Mouse (Mus musculus) hindbrain, embryonic 12.5 days (tissue): ENCODE results near the gene Hspa1l. TPM values are rescaled to one million over a fixed set of nuclear protein-coding genes. Genes with fewer than 3 reads are reported as not detected.
"Not testable (repeated sequence)": the region's sequence is repeated elsewhere in the genome, so short reads cannot be mapped to it uniquely, and the experiment has no call there.

Experiments used
- ATAC-seq: fragments of 200-750 bp; cut with Nextera tagmentation; 2 replicates; pipeline ENCODE4 v1.8.0; 2017; ENCODE audit warnings: moderate TSS enrichment; ENCODE audit not compliant: low FRiP score
- H3K27ac ChIP-seq: fragments of 300-500 bp; sonication (generic); 2 replicates; pipeline ENCODE4 v1.5.1; 2016; ENCODE audit warnings: mild to moderate bottlenecking
- H3K27me3 ChIP-seq: fragments of 300-500 bp; sonication (generic); 2 replicates; pipeline ENCODE4 v1.6.1; 2016; ENCODE audit warnings: mild to moderate bottlenecking
- H3K36me3 ChIP-seq: fragments of 300-500 bp; sonication (generic); 2 replicates; pipeline ENCODE4 v1.6.1; 2016; ENCODE audit warnings: mild to moderate bottlenecking
- H3K4me1 ChIP-seq: fragments of 300-500 bp; sonication (generic); 2 replicates; pipeline ENCODE4 v1.6.1; 2016
- H3K4me2 ChIP-seq: fragments of 300-500 bp; sonication (generic); replicated peaks from 2 replicates; pipeline ENCODE4 v1.6.1; 2016; ENCODE audit warnings: mild to moderate bottlenecking
- H3K4me3 ChIP-seq: fragments of 300-500 bp; sonication (generic); 2 replicates; pipeline ENCODE4 v1.5.1; 2016; ENCODE audit warnings: mild to moderate bottlenecking
- H3K9ac ChIP-seq: fragments of 300-500 bp; sonication (generic); 2 replicates; pipeline ENCODE4 v1.6.1; 2016; ENCODE audit warnings: mild to moderate bottlenecking, moderate library complexity
- H3K9me3 ChIP-seq: fragments of 300-500 bp; sonication (generic); replicated peaks from 2 replicates; pipeline ENCODE4 v1.6.1; 2016; ENCODE audit warnings: mild to moderate bottlenecking
- WGBS: fragments of 180-500 bp; shearing (Covaris S2); methylation state at CpG from one replicate; pipeline ENCODE4 v1.1.7; 2016; 5-methylcytosine and 5-hydroxymethylcytosine counted together
- polyA plus RNA-seq: library from polyadenylated mRNA; unstranded; fragments of >200 nt; fragmentation: Nextera tagmentation; extraction: Ambion mirVana; gene quantifications from 2 replicates; pipeline ENCODE4 v1.2.1, GENCODE M21; 2016

Hspa1l gene
- polyA plus RNA-seq, 1 experiment from 2014 or later = 1.3 TPM

GRCm38 (mm10) chr17:34982328-34982727 is 9.8 kb downstream of the Hspa1l start:
- Histone ChIP-seq H3K36me3 (peaks cover 20% of the 10 kb centered on the region), H3K27ac (peak overlapping the region; percentile 96), H3K9me3 (no peaks in the 10 kb centered on the region), H3K27me3 (no peaks in the 10 kb centered on the region), H3K4me1 (peaks cover 15% of the 10 kb centered on the region), H3K4me2 (peak overlapping the region; percentile 82), H3K4me3 (peak overlapping the region; percentile 69), H3K9ac (peak overlapping the region; percentile 84)
- peak; percentile 29; the same call in 1 of the 2 replicates for ATAC-seq
- 0% methylated on average over 15 of the region's 15 CpGs for WGBS

- Histone ChIP-seq H3K9me3 (no peaks in the 10 kb centered on the region), H3K4me3 (no peak overlapping the region), H3K4me1 (peaks cover 15% of the 10 kb centered on the region), H3K36me3 (peaks cover 27% of the 10 kb centered on the region), H3K27ac (no peak overlapping the region), H3K9ac (no peak overlapping the region), H3K4me2 (no peak overlapping the region), H3K27me3 (no peaks in the 10 kb centered on the region)
- no peak for ATAC-seq
- WGBS = 79% methylated on average over 2 of the region's 2 CpGs
Observed at GRCm38 (mm10) chr17:34984218-34984617, 11.7 kb downstream of the Hspa1l start.

- Histone ChIP-seq H3K36me3 (peaks cover 17% of the 10 kb centered on the region; the same call in 1 of the 2 replicates), H3K27me3 (no peaks in the 10 kb centered on the region), H3K9me3 (no peaks in the 10 kb centered on the region), H3K27ac (no peak overlapping the region), H3K9ac (no peak overlapping the region), H3K4me3 (no peak overlapping the region), H3K4me1 (peaks cover 18% of the 10 kb centered on the region), H3K4me2 (no peak overlapping the region)
- ATAC-seq = no peak
Observed at GRCm38 (mm10) chr17:34994751-34995150, 22.2 kb downstream of the Hspa1l start.

- peaks cover 17% of the 10 kb centered on the region; the same call in 1 of the 2 replicates for H3K36me3 ChIP-seq
- peaks cover 22% of the 10 kb centered on the region for H3K4me1 ChIP-seq
- not testable (repeated sequence) for H3K9ac ChIP-seq, H3K9me3 ChIP-seq, ATAC-seq, H3K4me3 ChIP-seq, H3K27ac ChIP-seq, H3K27me3 ChIP-seq, H3K4me2 ChIP-seq
- WGBS = 95% methylated on average over 4 of the region's 4 CpGs
Observed at GRCm38 (mm10) chr17:34995192-34995591, 22.7 kb downstream of the Hspa1l start.

- not testable (repeated sequence) for H3K4me3 ChIP-seq, ATAC-seq, H3K9ac ChIP-seq, H3K9me3 ChIP-seq, H3K27ac ChIP-seq, H3K4me2 ChIP-seq, H3K27me3 ChIP-seq
- WGBS = 95% methylated on average over 4 of the region's 4 CpGs
- Histone ChIP-seq H3K4me1 (peaks cover 23% of the 10 kb centered on the region), H3K36me3 (peaks cover 15% of the 10 kb centered on the region; the same call in 1 of the 2 replicates)
Observed at GRCm38 (mm10) chr17:34995927-34996326, 23.4 kb downstream of the Hspa1l start.

GRCm38 (mm10) chr17:34996411-34997141 is 24.1 kb downstream of the Hspa1l start:
- ATAC-seq = no peak
- no peak overlapping the region for H3K9ac ChIP-seq

GRCm38 (mm10) chr17:34997142-34997483 is 24.6 kb downstream of the Hspa1l start:
- no peak overlapping the region for H3K4me3 ChIP-seq
- H3K4me1 ChIP-seq = peaks cover 30% of the 10 kb centered on the region
- H3K9ac ChIP-seq = no peak overlapping the region
- no peak for ATAC-seq
- 86% methylated on average over 5 of the region's 5 CpGs for WGBS
- no peaks in the 10 kb centered on the region for H3K27me3 ChIP-seq
- no peak overlapping the region for H3K4me2 ChIP-seq
- H3K9me3 ChIP-seq = no peaks in the 10 kb centered on the region
- H3K36me3 ChIP-seq = 0 out of 2 replicates have a peak, but pooled peaks cover 10% of the 10 kb centered on the region
- H3K27ac ChIP-seq = no peak overlapping the region

More at GRCm38 (mm10) chr17:34996411-34997141, 24.1 kb downstream of the Hspa1l start:
- WGBS = 93% methylated on average over 13 of the region's 14 CpGs
- Histone ChIP-seq H3K4me1 (peaks cover 25% of the 10 kb centered on the region), H3K4me2 (no peak overlapping the region; the same call in 1 of the 2 replicates), H3K36me3 (0 out of 2 replicates have a peak, but pooled peaks cover 10% of the 10 kb centered on the region), H3K9me3 (no peaks in the 10 kb centered on the region), H3K27me3 (no peaks in the 10 kb centered on the region), H3K4me3 (no peak overlapping the region), H3K27ac (no peak overlapping the region; the same call in 1 of the 2 replicates)

- no peak for ATAC-seq
- Histone ChIP-seq H3K4me3 (0 out of 2 replicates have a peak overlapping the region, but pooled peaks have one; percentile 27), H3K27ac (no peak overlapping the region), H3K4me2 (peak overlapping the region; percentile 100; the same call in 1 of the 2 replicates), H3K36me3 (0 out of 2 replicates have a peak, but pooled peaks cover 10% of the 10 kb centered on the region), H3K27me3 (no peaks in the 10 kb centered on the region), H3K9ac (no peak overlapping the region), H3K9me3 (no peaks in the 10 kb centered on the region), H3K4me1 (peaks cover 43% of the 10 kb centered on the region)
- 93% methylated on average over 15 of the region's 15 CpGs for WGBS
Observed at GRCm38 (mm10) chr17:34998526-34999430, 26.3 kb downstream of the Hspa1l start.

GRCm38 (mm10) chr17:34999871-35000716 is 27.6 kb downstream of the Hspa1l start:
- WGBS = 26% methylated on average over 30 of the region's 32 CpGs
- peak overlapping the region; percentile 92 for H3K27ac ChIP-seq
- not testable (repeated sequence) for H3K9me3 ChIP-seq, H3K27me3 ChIP-seq, ATAC-seq
- H3K9ac ChIP-seq = peak overlapping the region; percentile 96
- peaks cover 43% of the 10 kb centered on the region for H3K4me1 ChIP-seq
- peak overlapping the region; percentile 89 for H3K4me3 ChIP-seq
- H3K36me3 ChIP-seq = peaks cover 22% of the 10 kb centered on the region
- H3K4me2 ChIP-seq = peak overlapping the region; percentile 100

GRCm38 (mm10) chr17:35000717-35001451 is 28.4 kb downstream of the Hspa1l start, which contains the start of gene Vars:
Gene Vars, plus strand, starts transcription at chr17:35000987.
- no peaks in the 10 kb centered on the region for H3K27me3 ChIP-seq
- peaks cover 43% of the 10 kb centered on the region for H3K4me1 ChIP-seq
- under 1% methylated on average over 76 of the region's 83 CpGs for WGBS

More at GRCm38 (mm10) chr17:35000717-35001451, 28.4 kb downstream of the Hspa1l start, which contains the start of gene Vars:
- H3K4me3 ChIP-seq = peak within 1 kb of the TSS; percentile 89
- H3K9ac ChIP-seq = peak within 1 kb of the TSS; percentile 96
- peak within 1 kb of the TSS; percentile 100 for H3K4me2 ChIP-seq
- H3K36me3 ChIP-seq = peaks cover 30% of the 10 kb centered on the region
- H3K9me3 ChIP-seq = no peaks in the 10 kb centered on the region
- peak; percentile 89 for ATAC-seq
- peak within 1 kb of the TSS; percentile 92 for H3K27ac ChIP-seq
